Mouse (Mus musculus) WW6 (cell line): ENCODE data around the gene Cmtm7.

Experiments used
- DNase-seq: peaks from one replicate; pipeline ENCODE4 v3.0.0-alpha.2; 2013; ENCODE audit warnings: low read depth, low spot score

The Cmtm7 gene

DNA sequence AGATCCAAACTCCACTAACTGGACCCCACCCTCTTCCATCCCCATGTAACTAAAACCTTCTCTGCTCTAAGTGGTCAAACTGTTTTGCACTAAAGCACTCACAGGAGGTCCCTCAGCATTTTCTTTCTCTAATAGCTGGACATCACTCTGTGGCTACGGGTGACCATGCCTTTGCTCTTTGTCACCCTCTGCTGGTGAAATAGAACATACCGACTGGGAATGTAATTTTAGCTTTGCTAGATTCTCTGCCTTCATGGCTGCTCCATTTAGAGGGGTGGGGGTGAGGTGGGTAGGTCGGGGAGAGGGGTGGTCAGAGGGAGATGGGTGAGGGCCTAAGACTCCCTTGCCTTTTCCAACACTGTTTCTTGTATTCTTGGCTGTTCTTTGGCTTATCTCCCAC is 54.3 kb downstream of the Cmtm7 start:
- DNase-seq = no peak

DNA sequence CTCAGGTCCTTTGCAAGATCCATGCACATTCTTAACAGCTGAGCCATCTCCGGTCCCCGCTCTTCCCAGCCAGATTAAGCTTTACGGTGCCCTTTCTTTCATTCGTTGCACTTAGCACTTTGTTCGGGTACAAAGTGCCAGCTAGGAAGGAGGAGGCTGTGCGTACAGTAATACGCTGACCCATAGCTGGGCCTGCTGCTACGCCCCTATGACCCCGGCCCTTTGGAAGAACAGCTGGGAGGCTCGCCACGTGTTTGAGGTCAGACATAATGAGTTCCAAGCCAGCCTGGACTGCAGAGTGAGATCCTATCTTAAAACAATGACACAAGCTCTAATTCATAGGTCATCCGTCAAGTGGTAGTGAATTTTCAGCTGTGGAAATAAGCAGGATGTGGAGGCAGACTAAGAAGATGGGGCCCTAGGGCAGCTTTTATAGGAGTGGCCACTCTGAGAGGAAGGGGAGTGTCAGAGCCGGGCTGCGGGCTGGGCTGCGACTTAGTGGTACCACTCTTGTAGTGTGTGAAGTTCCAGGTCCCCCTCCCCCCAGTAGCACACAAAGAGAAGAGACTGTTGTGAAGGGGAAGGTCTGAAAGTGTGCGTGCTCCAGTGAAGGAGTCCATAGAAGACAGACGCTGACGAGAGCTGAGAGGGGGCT is 64.9 kb downstream of the Cmtm7 start:
- DNase-seq = no peak

GRCm38 (mm10) chr9:114713481-114713880 is 68.2 kb downstream of the Cmtm7 start:
- DNase-seq = no peak

GRCm38 (mm10) chr9:114710345-114710744 is 71.3 kb downstream of the Cmtm7 start:
- no peak for DNase-seq

GRCm38 (mm10) chr9:114707805-114708204 is 73.9 kb downstream of the Cmtm7 start:
- no peak for DNase-seq
